8 mouse cellular contexts compared by ENCODE assay signal in genomic region chr10:40258976-40259375, GRCm38 (mm10). TPM values are rescaled to one million over a fixed set of nuclear protein-coding genes. Genes with fewer than 3 reads are reported as not detected.
DNase-seq lines count a peak whose midpoint lies in the region; ATAC-seq and TF ChIP-seq lines count a peak whose summit lies in the region.

No protein-coding gene starts in this region.

- WGBS in heart, postnatal 0 days = 2% methylated on average over 5 of the region's 5 CpGs
- 4% methylated on average over 5 of the region's 5 CpGs for WGBS in lung, embryonic 14.5 days

- peak overlapping the region; percentile 27; the same call in 1 of the 2 replicates for H3K9ac ChIP-seq in heart, postnatal 0 days (replicated peaks; ENCODE audit: low read depth, low read length)
- H3K9ac ChIP-seq in lung, embryonic 14.5 days = no peak overlapping the region

- DNase-seq in urinary bladder, postnatal 25 days (ENCODE audit: low spot score) = peak; percentile 39
- DNase-seq in urinary bladder, adult 2 months (ENCODE audit: low spot score) = no peak
- peak; percentile 49 for DNase-seq in embryo, embryonic 11.5 days (ENCODE audit: low read depth, low spot score)
- peak; percentile 73 for DNase-seq in heart, postnatal 0 days (ENCODE audit: low spot score)
- peak; percentile 67 for DNase-seq in kidney, postnatal 10 days
- DNase-seq in lung, embryonic 14.5 days = peak; percentile 82
- peak; percentile 44 for DNase-seq in retina, adult 2 months (ENCODE audit: low read depth, low spot score)
- no peak for DNase-seq in urinary bladder, postnatal 36 days (ENCODE audit: low spot score in 2 of 2)

- no peaks in the 10 kb centered on the region for H3K9me3 ChIP-seq in heart, postnatal 0 days (replicated peaks; ENCODE audit: control insufficient read depth, low read length)
- no peaks in the 10 kb centered on the region for H3K9me3 ChIP-seq in lung, embryonic 14.5 days (ENCODE audit: low read depth, low read length)

- H3K36me3 ChIP-seq in heart, postnatal 0 days (replicated peaks; ENCODE audit: control insufficient read depth, insufficient read depth, low read length) = no peaks in the 10 kb centered on the region
- 0 out of 2 replicates have a peak, but pooled peaks cover 5% of the 10 kb centered on the region for H3K36me3 ChIP-seq in lung, embryonic 14.5 days (ENCODE audit: insufficient read depth)

- peak; percentile 71 for TF ChIP-seq CTCF in heart, postnatal 0 days (IDR thresholded peaks at IDR 0.05; ENCODE audit: low read depth)
- peak; percentile 72 for TF ChIP-seq CTCF in lung, embryonic 14.5 days (IDR thresholded peaks at IDR 0.05; ENCODE audit: low read depth)

- peak overlapping the region; percentile 81 for H3K4me3 ChIP-seq in heart, postnatal 0 days (ENCODE audit: low read depth, low read length)
- no peak overlapping the region for H3K4me3 ChIP-seq in lung, embryonic 14.5 days (ENCODE audit: low read depth, low read length)

- peak overlapping the region; percentile 89 for H3K27ac ChIP-seq in heart, postnatal 0 days (ENCODE audit: low read depth)
- peak overlapping the region; percentile 98 for H3K27ac ChIP-seq in lung, embryonic 14.5 days (ENCODE audit: low read depth)

- H3K4me1 ChIP-seq in heart, postnatal 0 days (ENCODE audit: control insufficient read depth, insufficient read depth) = no peaks in the 10 kb centered on the region; the same call in 1 of the 2 replicates
- no peaks in the 10 kb centered on the region for H3K4me1 ChIP-seq in lung, embryonic 14.5 days (ENCODE audit: insufficient read depth)

- peak overlapping the region; percentile 62 for H3K4me2 ChIP-seq in heart, postnatal 0 days (ENCODE audit: low read depth, low read length)
- peak overlapping the region; percentile 91 for H3K4me2 ChIP-seq in lung, embryonic 14.5 days

- H3K27me3 ChIP-seq in heart, postnatal 0 days (ENCODE audit: control insufficient read depth, insufficient read depth, low read length) = no peaks in the 10 kb centered on the region
- H3K27me3 ChIP-seq in lung, embryonic 14.5 days (ENCODE audit: insufficient read depth, low read length) = no peaks in the 10 kb centered on the region

- no peak for TF ChIP-seq EP300 in heart, postnatal 0 days (IDR thresholded peaks at IDR 0.05; ENCODE audit: low read depth)

- no peak for ATAC-seq in heart, postnatal 0 days (ENCODE audit: insufficient read depth, low read depth)
- ATAC-seq in lung, embryonic 14.5 days (ENCODE audit: insufficient read depth) = no peak

RNA-seq across cellular contexts. Expression of gene Gtf3c6, which starts 1.1 kb away (rescaled TPM):
- 24.5 and 34.0 TPM in 2 replicates for polyA plus RNA-seq in urinary bladder, adult 2 months (2012; rRNA removed)
- 25.7 and 55.0 TPM in 2 replicates for total RNA-seq in heart, postnatal 0 days (2014; rRNA removed; ENCODE audit: low replicate concordance)
- 66.1 and 71.3 TPM in 2 replicates for polyA plus RNA-seq in heart, postnatal 0 days (2015; fragmentation: Nextera tagmentation; extraction: Ambion mirVana)
- 108 and 112 TPM in 2 replicates for polyA plus RNA-seq in lung, embryonic 14.5 days (2014; fragmentation: Nextera tagmentation; extraction: Ambion mirVana)

RNA-seq across cellular contexts. Expression of gene Rpf2, which starts 12.1 kb away (rescaled TPM):
- 16.7 and 17.9 TPM in 2 replicates for polyA plus RNA-seq in urinary bladder, adult 2 months (2012; rRNA removed)
- total RNA-seq in heart, postnatal 0 days (2014; rRNA removed; ENCODE audit: low replicate concordance) = 10.0 and 12.8 TPM in 2 replicates
- polyA plus RNA-seq in heart, postnatal 0 days (2015; fragmentation: Nextera tagmentation; extraction: Ambion mirVana) = 30.0 and 30.8 TPM in 2 replicates
- polyA plus RNA-seq in lung, embryonic 14.5 days (2014; fragmentation: Nextera tagmentation; extraction: Ambion mirVana) = 70.4 and 72.7 TPM in 2 replicates

RNA-seq across cellular contexts. Expression of gene Amd1, which starts 43.0 kb away (rescaled TPM):
- 99.7 and 110 TPM in 2 replicates for polyA plus RNA-seq in urinary bladder, adult 2 months (2012; rRNA removed)
- total RNA-seq in heart, postnatal 0 days (2014; rRNA removed; ENCODE audit: low replicate concordance) = 38.9 and 48.5 TPM in 2 replicates
- 23.1 and 25.8 TPM in 2 replicates for polyA plus RNA-seq in heart, postnatal 0 days (2015; fragmentation: Nextera tagmentation; extraction: Ambion mirVana)
- 78.7 and 82.0 TPM in 2 replicates for polyA plus RNA-seq in lung, embryonic 14.5 days (2014; fragmentation: Nextera tagmentation; extraction: Ambion mirVana)

Comparison
In these comparisons a context has a peak if more than half of its experiments do, and no peak if none do; other contexts are left out.
1. DNase-seq: peak in urinary bladder, postnatal 25 days (single experiment), embryo, embryonic 11.5 days (single experiment), heart, postnatal 0 days (single experiment), kidney, postnatal 10 days (single experiment), lung, embryonic 14.5 days (single experiment) and retina, adult 2 months (single experiment); none in urinary bladder, adult 2 months (single experiment) and urinary bladder, postnatal 36 days (0 of 2).